Mouse (Mus musculus): ENCODE data around the gene Aff1.

- TF ChIP-seq CTCF (IDR thresholded peaks at IDR 0.05; ENCODE audit: borderline replicate concordance, extremely low read depth, insufficient read depth, insufficient read length) (peak; percentile 85), POLR2A (IDR thresholded peaks at IDR 0.05; ENCODE audit: borderline replicate concordance, extremely low read depth, insufficient read depth, insufficient read length, poor library complexity, severe bottlenecking) (no peak)
Observed at GRCm38 (mm10) chr5:103680381-103680780, 11.8 kb upstream of the Aff1 start.

All from brain, embryonic 14.5 days (tissue).